Mouse (Mus musculus): ENCODE results near the gene Slc22a1.

DNA sequence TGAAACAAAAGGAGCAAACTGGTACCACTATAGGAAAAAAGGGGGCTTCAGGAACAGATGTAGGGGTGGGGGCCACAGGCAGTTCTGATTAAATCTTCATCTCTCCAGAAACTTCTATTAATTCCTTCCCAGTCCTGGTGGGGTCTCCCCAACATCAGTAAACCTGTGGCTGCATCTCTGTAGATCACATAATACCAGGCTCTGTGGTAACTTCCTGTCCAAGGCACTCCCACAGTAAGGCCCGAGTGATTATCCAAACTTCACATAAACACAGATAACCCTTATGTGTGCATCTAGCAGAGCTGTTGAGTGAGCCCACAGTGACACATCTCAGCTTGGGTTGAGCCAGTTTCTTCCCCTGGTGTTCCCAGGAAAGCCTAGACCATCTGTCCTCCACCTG, 69.0 kb downstream of the Slc22a1 start:
- TF ChIP-seq EP300 (IDR thresholded peaks at IDR 0.05; ENCODE audit: low read depth) (no peak), CTCF (IDR thresholded peaks at IDR 0.05; ENCODE audit: low read depth) (no peak; the same call in 1 of the 2 replicates)

Data from heart, postnatal 0 days (tissue).